Mouse (Mus musculus): Measurements from ENCODE around the gene Gm5136.

Gm5136 gene

DNA sequence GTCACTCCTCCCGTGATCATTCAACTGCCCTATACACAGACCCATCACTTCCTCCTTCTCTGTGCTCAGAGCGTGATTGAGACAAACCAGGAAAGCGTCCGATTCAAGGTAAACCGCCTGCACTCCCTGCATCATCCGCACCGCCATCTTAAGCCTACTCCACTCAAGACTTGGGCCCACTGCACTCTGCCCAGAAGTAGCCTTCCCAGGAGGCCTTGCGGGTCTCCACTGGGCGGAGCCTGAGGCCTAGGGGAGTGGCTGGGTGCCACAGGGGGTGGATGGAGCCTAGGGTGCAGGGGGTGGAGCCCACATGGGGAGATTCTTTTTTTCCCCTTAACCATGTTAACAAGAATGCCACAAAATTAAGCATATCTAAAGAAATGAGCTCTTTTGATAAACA lies at the start of gene Gm5136:
Gene Gm5136 (minus strand): TSS at position 215 of the 400 bp plus-strand sequence.
- no peak for DNase-seq

- no peak for DNase-seq
These were observed 43.8 kb upstream of the Gm5136 start for GRCm38 (mm10) chr10:108743759-108744158.

DNA sequence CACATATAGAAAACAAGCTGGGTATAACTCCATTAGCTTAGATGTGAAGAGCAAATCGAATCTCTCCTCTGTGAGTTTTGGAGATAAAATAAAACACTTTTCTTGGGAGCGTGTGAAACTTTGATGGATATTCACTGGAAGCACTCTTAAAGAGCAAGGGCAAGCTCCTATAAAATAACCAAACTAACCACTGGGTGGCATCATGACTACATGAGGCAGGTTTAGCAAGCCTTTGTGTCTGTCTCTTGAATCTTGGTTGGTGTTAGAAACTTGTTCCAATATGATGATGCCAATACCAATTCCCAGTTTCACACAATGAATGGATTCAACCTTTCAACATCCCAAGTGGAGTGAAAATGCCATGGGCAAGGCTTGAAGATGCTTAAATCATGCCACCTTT lies 34.0 kb upstream of the Gm5136 start:
- DNase-seq = no peak

- no peak for DNase-seq
These were observed 29.0 kb upstream of the Gm5136 start for GRCm38 (mm10) chr10:108728961-108729360.

GRCm38 (mm10) chr10:108726391-108726790 lies 26.4 kb upstream of the Gm5136 start:
- no peak for DNase-seq

DNA sequence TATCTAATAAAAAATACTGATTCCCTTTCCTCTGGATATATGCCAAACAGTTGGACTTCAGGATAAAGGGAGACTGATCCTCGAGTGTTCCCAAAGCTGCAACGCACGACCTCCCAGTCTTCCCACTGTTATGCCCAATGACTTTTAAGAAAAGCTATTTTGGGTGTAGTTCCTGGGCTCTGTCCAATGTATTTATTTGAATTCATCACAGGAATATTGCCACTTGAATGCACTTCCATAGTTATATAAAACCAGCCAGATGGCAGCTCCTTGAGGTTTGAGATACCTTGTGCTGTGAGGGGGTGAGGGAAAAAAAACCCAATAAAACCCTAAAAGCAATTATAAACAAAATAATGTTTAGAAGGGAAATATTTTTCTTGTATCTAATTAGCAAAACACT lies 24.9 kb upstream of the Gm5136 start:
- no peak for DNase-seq

DNA sequence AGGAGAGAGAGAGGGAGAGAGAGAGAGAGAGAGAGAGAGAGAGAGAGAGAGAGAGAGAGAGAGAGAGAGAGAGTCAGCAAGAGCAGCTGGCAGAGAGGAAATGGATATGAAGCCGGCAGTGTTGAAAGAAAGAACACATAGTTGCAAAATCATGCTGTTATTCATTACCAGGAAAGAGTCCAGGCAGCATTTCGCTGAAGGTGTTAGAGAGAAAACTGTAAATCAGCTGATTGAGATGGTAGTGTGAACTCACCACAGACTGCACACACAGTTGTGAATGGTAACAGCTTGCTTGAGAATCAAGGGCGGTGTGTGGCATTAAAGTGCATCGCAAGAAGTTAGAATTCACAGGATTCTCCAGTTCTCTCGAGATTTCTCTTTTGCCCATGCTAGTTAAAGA lies 10.6 kb upstream of the Gm5136 start:
- no peak for DNase-seq

- no peak for DNase-seq
These were observed 5.7 kb upstream of the Gm5136 start for GRCm38 (mm10) chr10:108705658-108706057.

DNA sequence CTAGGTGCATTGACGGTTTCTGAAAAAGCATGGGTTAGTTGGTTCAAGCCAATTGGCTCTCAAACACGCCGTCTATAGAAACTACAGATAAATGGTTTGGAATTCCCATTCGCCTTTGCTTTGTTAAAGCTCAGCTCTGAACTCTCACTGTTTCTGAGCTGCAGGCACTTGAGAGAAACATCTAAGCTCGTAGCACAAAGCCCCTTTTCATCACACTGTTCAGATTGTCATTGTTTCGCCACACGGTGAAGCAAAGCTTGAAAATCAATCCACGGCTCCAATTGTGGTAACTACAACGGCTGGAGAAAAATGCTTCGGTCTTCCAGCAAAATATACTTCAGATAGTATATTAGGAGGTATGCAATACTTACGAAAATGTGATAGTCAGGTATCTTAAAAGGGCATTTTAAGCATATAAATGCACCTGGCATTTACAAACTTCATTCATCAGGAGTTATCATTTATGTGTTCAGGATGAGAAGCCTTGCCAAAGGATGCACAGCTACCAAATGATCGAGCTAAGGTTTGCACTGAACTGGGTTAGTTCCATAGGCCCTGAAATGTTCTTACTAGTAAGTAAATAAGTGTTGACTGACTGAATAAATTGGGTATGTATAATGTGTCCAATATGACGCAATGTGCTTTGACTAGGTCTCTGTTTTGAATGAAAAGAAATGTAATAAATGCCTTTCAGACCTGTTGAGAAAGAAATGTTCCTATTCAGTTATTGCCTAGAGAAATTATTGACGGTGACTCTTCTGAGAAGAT lies 1.6 kb upstream of the Gm5136 start:
- no peak for DNase-seq

- no peak for DNase-seq
These were observed 2.9 kb downstream of the Gm5136 start for GRCm38 (mm10) chr10:108697062-108697461.

DNA sequence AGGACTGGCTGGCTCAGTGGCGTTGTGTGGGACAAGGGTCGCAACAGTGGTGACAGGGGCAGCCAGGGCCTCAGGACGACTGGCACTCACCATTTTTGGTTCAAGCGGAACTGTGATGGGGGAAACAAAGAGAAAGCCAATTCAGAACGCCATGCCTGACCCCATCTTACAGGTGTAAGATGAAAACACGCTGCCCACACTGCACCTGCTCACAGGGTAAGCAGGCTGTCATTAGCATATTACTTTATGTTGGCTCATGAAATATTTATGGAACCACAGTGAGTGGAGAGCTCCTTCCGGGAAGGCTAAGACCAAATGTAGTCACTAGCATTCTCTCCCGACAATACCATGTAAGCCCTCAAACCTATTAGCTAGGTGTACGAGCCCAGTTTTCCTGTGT lies 9.0 kb downstream of the Gm5136 start:
- no peak for DNase-seq

- DNase-seq = no peak
These were observed 13.3 kb downstream of the Gm5136 start for GRCm38 (mm10) chr10:108686696-108687095.

GRCm38 (mm10) chr10:108679675-108680390 lies 20.1 kb downstream of the Gm5136 start:
- DNase-seq = no peak

- DNase-seq = no peak
These were observed 22.9 kb downstream of the Gm5136 start for GRCm38 (mm10) chr10:108677053-108677452.

DNA sequence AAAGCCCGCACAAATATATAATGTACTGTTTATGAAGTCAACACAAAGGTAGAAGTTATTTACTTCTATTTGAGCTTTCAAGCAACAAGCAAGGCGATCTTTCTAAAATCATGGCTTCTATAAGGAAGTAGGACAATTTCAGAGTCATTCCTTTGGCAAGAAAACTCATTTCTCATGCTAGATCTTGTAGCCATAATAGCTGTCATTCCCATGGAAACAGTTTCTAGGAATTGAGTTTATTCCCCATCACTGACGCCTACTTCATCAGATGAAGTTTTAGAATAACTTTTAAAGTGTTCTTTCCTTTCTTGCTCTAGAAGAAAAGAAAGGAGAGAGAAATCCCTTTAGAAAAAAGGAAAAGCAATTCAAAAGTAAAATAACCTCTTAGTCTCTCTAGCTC lies 31.0 kb downstream of the Gm5136 start:
- DNase-seq = no peak

DNA sequence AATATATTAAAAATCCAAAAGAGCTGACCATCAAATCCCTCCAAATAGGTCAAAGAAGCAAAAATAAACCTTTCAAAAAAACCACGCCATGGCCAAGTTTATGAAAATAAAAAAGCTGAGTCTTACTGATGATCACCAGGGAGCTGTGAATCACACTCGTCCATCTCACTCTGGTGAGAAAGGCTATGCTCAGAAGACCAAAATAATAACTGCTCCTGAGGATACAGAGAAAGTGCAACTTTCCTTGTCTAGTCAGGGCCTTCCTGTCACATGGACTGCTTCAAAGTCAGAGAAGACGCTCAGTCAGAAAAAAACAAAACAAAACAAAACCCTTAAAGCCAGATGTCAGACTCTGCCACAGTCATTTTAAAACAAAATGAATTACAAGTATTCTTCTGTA lies 39.7 kb downstream of the Gm5136 start:
- no peak for DNase-seq

DNA sequence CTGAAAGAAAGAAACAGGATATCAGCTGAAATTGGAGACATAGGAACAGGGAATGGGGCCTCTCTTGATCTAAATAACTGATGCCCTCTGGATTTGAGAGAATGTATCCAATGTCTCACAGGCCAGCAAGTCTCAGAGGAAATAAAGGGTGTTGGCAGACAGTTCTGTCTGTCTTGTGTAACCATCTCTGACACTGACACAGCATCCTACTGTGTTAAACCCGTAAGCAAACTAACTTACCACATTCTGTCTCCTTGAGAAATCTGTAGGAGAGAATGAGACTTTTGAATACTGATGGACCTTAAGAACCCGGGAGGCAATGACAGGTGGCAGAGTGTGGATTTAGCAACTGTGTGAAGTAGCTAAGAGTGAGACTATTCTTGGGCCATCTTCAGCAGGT lies 41.7 kb downstream of the Gm5136 start:
- no peak for DNase-seq

DNA sequence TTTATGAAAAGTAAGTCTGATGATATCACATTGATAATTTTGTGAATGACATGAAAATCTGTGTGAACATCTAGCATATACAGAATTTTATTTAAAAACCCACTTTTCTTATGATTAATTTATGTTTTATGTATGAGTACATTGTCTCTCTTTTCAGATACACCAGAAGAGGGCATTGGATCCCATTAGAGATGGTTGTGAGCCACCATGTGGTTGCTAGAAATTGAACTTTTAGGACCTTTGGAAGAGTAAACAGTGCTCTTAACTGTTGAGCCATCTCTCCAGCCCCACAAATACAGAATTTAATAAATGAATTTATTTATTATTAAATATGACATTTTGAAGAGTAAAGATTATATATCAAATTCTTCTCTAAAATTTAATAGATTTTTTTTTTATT lies 42.3 kb downstream of the Gm5136 start:
- DNase-seq = no peak

GRCm38 (mm10) chr10:108656898-108657297 lies 43.1 kb downstream of the Gm5136 start:
- no peak for DNase-seq

DNA sequence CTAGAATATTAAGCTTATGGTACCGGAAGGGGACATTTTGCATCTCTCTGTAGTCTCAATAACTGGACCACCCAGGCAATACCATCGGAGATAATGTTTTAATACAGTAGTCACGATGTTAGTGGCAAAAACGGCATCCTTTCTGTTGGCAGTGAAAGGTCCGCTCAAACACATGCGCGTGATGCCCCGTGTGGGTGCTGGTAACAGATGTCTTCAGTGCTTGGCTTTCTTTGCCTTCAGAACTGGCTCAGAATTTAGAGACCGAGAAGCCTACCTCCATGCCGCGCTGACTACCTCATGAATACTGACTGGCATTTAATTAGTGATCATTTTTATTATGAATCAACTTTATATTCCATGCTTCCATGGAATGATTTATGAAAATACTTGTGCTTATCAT lies 44.9 kb downstream of the Gm5136 start:
- DNase-seq = no peak

DNA sequence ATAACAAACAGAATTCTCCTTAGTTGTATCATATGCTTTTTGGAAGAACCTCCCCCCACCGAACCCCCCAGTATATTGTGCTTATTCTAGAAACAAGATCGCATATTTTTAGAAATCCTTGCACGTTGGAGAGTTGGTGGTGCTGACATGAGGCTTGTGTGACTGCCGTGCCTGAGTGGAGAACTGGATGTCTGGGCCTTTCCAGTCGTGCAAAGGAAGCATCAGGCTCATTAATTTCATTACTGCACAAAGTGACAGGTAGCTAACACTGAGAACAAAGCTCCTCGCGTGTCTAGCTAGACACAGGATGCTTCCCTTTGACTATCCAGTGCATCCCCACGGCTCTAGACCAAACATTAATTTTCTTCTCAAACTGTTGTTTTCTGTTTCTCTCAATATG lies 47.1 kb downstream of the Gm5136 start:
- no peak for DNase-seq

GRCm38 (mm10) chr10:108652066-108652465 lies 47.9 kb downstream of the Gm5136 start:
- DNase-seq = no peak

GRCm38 (mm10) chr10:108649174-108649573 lies 50.8 kb downstream of the Gm5136 start:
- DNase-seq = no peak

Data from B cell, adult 2 months (primary cell).